Mouse (Mus musculus) layer of hippocampus, adult 2 months (tissue): ENCODE measurements at regions not wholly inside any gene's neighbourhood (a gene's known extent, or its start where the extent isn't known, plus 50 kb on each side); places are given as distances from the start of the nearest gene placed in this dataset.

Source experiments
- DNase-seq, 2 experiments: peaks; one replicate each; pipeline ENCODE4 v3.0.0; 2022; ENCODE audit warnings: low spot score in 2 of 2
- H3K27ac ChIP-seq: fragments of 200-600 bp; 2 replicates; pipeline ENCODE4 v1.8.1; 2022
- H3K4me3 ChIP-seq: fragments of 200-600 bp; 2 replicates; pipeline ENCODE4 v1.8.1; 2022; ENCODE audit warnings: mild to moderate bottlenecking
- CTCF ChIP-seq: fragments of 200-600 bp; conservative IDR thresholded peaks from 2 replicates; pipeline ENCODE4 v1.8.1; 2022; ENCODE audit warnings: antibody characterized with exemption, mild to moderate bottlenecking, moderate library complexity

- DNase-seq = no peak
- no peak for TF ChIP-seq CTCF
- Histone ChIP-seq H3K4me3 (no peak overlapping the region), H3K27ac (no peak overlapping the region)
Observed at GRCm38 (mm10) chr8:109187617-109188016, 306.2 kb upstream of the Pmfbp1 start.

DNA sequence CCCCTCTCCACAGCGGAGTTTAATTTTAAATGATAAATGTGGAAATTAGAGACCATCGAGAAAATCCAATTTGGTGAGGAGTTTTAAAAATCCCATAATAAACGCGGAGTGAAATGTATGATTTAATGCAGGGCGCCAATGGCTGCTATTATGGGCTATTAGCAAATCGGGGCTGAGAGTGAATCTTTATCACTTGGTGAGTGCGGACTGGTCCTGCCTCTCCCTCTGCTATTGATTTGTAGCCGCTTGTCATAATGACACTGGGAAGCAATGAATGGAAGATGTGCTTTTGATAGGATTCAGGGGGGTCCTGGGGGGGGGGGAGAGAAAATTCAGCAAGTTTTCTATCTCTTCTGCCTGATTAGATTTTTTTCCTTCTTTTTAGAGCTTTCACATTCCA is 279.6 kb upstream of the Pmfbp1 start:
- Histone ChIP-seq H3K27ac (no peak overlapping the region), H3K4me3 (no peak overlapping the region)
- TF ChIP-seq CTCF = no peak
- DNase-seq = no peak

DNA sequence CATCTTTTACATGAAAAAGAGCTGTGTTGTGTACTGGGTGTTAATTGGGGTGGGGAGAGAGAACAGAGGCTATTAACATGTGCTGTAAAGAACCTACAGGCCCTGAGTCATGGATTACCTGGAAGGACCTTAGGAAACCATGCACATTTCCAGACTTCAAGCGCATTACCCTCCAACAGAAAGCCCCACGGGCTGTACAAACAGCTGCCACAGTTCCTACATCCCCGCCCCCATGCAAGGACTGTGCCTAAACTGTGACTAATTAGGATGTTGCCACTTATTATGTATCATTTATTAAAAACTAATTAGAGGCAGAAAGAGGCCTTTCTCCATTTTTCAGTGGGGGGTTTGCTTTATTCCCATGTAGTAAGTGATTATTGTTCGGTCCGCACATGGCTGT is 277.5 kb upstream of the Pmfbp1 start:
- Histone ChIP-seq H3K27ac (no peak overlapping the region), H3K4me3 (no peak overlapping the region)
- no peak for DNase-seq
- no peak for TF ChIP-seq CTCF

DNA sequence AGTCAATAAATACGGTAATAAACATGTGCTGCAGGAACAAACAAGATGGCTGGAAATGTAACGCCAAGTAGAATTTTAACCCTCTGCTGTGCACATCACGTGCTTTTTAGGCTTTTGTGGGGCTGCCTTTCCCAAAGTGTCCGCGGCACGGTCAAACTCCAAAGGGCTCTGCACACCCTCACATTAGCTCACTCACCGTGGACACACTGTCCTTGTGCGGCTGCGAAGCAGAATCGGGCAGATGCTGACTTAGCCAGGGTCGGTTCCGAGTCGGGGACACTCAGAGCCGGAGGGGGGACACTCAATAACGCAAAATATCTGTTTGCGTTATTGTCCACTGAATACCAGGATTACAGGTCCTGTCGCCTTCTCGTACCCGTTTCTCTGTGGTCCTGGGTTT is 276.5 kb upstream of the Pmfbp1 start:
- DNase-seq = no peak
- no peak overlapping the region for H3K27ac ChIP-seq
- no peak for TF ChIP-seq CTCF
- no peak overlapping the region for H3K4me3 ChIP-seq

- H3K27ac ChIP-seq = no peak overlapping the region
- peak overlapping the region; percentile 1 for H3K4me3 ChIP-seq
- TF ChIP-seq CTCF = no peak
- no peak for DNase-seq
Observed at GRCm38 (mm10) chr8:109232281-109233234, 261.3 kb upstream of the Pmfbp1 start.

GRCm38 (mm10) chr8:109245526-109245925 is 248.3 kb upstream of the Pmfbp1 start:
- H3K27ac ChIP-seq = no peak overlapping the region

DNA sequence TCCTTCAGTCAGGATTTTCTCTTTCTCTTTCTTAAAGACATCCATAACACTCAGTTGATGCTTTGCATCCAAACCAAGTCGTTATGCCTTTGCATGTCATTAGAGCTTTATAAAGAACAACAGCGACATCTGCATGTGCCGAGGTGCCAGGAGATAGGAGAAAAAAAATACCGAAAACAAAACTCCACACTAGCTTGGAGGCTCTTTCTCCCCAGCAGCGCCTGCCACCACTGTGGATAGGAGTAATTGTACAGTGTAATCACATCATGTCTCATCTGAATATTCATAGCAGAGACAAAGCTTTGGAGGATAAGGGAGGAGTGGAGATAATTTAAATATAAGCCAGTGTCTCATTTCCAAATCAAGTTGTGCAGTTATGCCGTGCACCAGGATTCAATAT is 246.0 kb upstream of the Pmfbp1 start:
- H3K27ac ChIP-seq = peak overlapping the region; percentile 24; the same call in 1 of the 2 replicates
- TF ChIP-seq CTCF = peak; percentile 55
- H3K4me3 ChIP-seq = peak overlapping the region; percentile 44
- DNase-seq = peak in 1 of 2 experiments; percentile 6

More at GRCm38 (mm10) chr8:109245526-109245925, 248.3 kb upstream of the Pmfbp1 start:
- H3K4me3 ChIP-seq = no peak overlapping the region
- TF ChIP-seq CTCF = no peak
- DNase-seq = no peak

DNA sequence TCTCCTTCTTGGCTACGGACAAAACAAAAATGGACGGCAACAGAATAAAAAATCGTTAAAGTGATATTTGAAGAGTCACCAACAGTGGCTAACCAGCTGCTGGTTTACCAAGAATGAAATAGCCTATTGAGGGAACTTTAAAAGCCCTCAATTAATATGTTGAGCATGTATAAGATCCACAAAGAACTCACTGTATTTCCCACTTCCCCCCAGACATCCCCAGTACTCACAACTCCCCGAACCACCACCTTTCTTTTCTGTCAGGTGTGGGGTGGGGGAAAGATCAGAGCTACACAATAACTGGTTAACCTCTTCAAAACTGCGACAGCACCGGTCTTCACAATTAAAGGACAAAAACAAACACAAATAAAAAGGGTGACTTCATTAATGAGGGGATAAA is 245.5 kb upstream of the Pmfbp1 start:
- no peak for DNase-seq
- Histone ChIP-seq H3K27ac (peak overlapping the region; percentile 24; the same call in 1 of the 2 replicates), H3K4me3 (peak overlapping the region; percentile 44)
- TF ChIP-seq CTCF = no peak

- no peak for TF ChIP-seq CTCF
- peak in 1 of 2 experiments; percentile 1 for DNase-seq
- peak overlapping the region; percentile 59 for H3K27ac ChIP-seq
- peak overlapping the region; percentile 44 for H3K4me3 ChIP-seq
Observed at GRCm38 (mm10) chr8:109249256-109249655, 244.6 kb upstream of the Pmfbp1 start.

GRCm38 (mm10) chr8:109249691-109250090 is 244.1 kb upstream of the Pmfbp1 start:
- no peak for TF ChIP-seq CTCF
- DNase-seq = no peak
- Histone ChIP-seq H3K4me3 (peak overlapping the region; percentile 44), H3K27ac (peak overlapping the region; percentile 59)

- no peak for TF ChIP-seq CTCF
- H3K27ac ChIP-seq = peak overlapping the region; percentile 80
- DNase-seq = no peak
- peak overlapping the region; percentile 40 for H3K4me3 ChIP-seq
Observed at GRCm38 (mm10) chr8:109250551-109250950, 243.3 kb upstream of the Pmfbp1 start.

GRCm38 (mm10) chr8:109251360-109251798 is 242.4 kb upstream of the Pmfbp1 start:
- peak overlapping the region; percentile 40 for H3K4me3 ChIP-seq
- TF ChIP-seq CTCF = no peak
- DNase-seq = peak; percentile 30 to 44
- H3K27ac ChIP-seq = peak overlapping the region; percentile 80

DNA sequence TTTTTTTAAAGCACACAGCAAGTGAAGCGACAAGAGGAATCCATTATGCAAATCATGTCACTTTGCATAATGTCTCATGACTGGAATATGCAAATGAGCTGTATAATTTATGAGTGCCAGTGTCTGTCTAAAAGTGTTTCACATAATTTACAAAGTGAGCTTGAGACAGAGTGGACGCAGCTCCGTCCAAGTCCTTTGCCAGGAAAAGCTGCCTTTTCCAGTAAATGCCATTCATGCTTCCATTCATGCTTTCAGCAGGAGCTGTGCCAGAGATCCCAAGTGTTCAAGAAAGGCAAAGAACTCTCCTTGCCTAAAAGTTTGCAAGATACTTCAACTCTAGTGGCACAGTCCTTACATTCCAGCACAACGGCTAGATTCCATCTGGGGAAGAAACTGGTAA is 241.4 kb upstream of the Pmfbp1 start:
- DNase-seq = no peak
- Histone ChIP-seq H3K4me3 (no peak overlapping the region), H3K27ac (no peak overlapping the region)
- TF ChIP-seq CTCF = no peak

DNA sequence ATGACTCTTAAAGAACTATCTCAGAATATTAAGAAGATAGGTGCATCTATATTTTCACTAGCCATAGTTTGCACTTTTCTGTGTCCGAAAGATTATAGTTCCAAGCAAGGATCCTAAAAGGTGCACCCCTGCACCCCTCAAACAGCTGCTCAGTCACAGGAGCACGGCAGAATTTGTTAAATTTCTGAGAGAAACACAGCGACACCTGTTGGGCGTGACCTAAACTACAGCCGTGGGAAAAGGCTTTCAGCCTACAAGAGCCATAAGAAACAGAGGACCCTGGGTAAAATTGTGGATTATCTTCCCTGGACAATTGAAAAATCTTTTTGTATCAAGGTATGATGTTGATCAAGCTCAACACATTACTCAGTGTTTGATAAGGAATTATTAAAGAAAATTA is 214.7 kb upstream of the Pmfbp1 start:
- TF ChIP-seq CTCF = peak; percentile 85

More for the DNA sequence above, 214.7 kb upstream of the Pmfbp1 start:
- Histone ChIP-seq H3K4me3 (no peak overlapping the region), H3K27ac (no peak overlapping the region)
- DNase-seq = peak in 1 of 2 experiments; percentile 38
